Mouse (Mus musculus): ENCODE data around the gene Rpl37a. TPM values are rescaled to one million over a fixed set of nuclear protein-coding genes. Genes with fewer than 3 reads are reported as not detected.

The Rpl37a gene
- 100 to 1,000 TPM; 447 to 533 TPM for total RNA-seq (2021)
- long read RNA-seq, experiment 1, transcript Rpl37a-204 (3 exons, 665 nt): minor isoform, 5 of 395 reads
- long read RNA-seq, experiment 1, transcript Rpl37a-201 (4 exons, 558 nt): major isoform, 379 of 395 reads
- long read RNA-seq, experiment 1, partial matches to known transcripts: 4 of 395 reads
- long read RNA-seq, experiment 1, other reads (novel, unspliced or antisense): 7 of 395 reads
- long read RNA-seq, experiment 2, transcript Rpl37a-204 (3 exons, 665 nt): minor isoform, 6 of 515 reads
- long read RNA-seq, experiment 2, transcript Rpl37a-201 (4 exons, 558 nt): major isoform, 497 of 515 reads
- long read RNA-seq, experiment 2, partial matches to known transcripts: 7 of 515 reads
- long read RNA-seq, experiment 2, other reads (novel, unspliced or antisense): 5 of 515 reads

- DNase-seq: peak; percentile 90 to 92
- intact Hi-C loops (cut with DNase I): loop anchor here (10.0 kb wide), 1 partner anchor 564 kb away; no protein-coding TSS in a partner anchor
Observed at GRCm38 (mm10) chr1:72710753-72711653, at the start of gene Rpl37a. Rpl37a (plus strand) TSS chr1:72711290.

DNA sequence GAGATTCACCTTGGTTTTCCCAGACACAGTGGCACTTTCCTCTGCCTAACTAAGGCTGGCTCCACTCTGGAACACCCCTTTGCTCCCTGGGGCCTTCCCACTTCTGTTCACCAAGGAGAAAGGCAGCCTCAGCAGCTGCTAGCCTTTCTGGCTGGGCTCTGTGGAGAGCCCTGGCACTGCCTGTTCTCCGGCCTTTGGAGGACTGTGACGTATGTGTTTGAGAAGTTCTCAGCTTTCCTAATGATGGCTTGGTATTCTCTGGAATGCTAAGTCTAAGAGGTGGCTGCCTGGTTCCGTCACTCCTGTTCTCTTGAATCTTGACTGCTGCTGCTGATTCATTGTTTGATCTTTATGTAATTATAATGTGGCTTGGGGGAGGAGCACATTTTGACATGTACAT is 38.0 kb upstream of the Rpl37a start:
- no peak for DNase-seq
- intact Hi-C loops (cut with DNase I): no loop called here

DNA sequence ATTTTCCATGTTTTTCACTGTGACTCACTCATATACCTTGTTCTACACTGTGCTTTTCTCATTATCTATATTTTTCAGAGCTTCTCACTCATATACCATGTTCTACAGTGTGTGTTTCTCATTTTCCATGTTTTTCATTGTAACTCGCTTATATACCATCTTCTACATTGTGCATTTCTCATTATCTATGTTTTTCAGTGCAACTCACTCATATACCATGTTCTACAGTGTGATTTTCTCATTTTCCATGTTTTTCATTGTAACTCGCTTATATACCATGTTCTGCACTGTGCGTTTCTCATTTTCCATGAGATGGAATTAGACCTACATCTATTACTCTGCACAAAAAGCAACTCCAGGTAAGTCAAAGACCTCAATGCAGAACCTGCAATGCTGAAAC is 14.8 kb upstream of the Rpl37a start:
- intact Hi-C loops (cut with DNase I): no loop called here
- DNase-seq: no peak

GRCm38 (mm10) chr1:72698651-72699050 is 12.4 kb upstream of the Rpl37a start:
- intact Hi-C loops (cut with DNase I): no loop called here
- no peak for DNase-seq

DNA sequence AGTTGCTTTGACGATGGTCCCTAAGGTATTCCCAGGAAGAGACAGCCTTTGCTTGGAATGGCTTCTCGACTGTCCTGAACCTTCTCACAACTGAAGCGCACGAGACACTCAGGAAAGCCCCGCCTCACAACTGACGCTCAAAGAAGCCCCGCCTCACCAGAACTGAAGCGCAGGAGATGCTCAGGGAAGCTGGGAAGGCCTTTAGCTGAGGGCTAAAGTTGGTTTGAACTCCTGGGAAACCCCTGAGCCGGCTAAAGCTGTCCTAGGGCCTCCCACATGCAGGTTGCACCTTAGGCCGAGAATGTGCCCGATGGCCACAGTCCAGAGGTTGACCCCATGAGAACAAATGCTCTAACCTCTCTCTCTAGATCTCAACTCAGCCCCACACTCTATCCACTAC is 10.6 kb upstream of the Rpl37a start, which contains the start of gene Ankar:
Ankar (minus strand) TSS at position 101 of the 400 bp plus-strand sequence.
- no peak for DNase-seq
- intact Hi-C loops (cut with DNase I): no loop called here

DNA sequence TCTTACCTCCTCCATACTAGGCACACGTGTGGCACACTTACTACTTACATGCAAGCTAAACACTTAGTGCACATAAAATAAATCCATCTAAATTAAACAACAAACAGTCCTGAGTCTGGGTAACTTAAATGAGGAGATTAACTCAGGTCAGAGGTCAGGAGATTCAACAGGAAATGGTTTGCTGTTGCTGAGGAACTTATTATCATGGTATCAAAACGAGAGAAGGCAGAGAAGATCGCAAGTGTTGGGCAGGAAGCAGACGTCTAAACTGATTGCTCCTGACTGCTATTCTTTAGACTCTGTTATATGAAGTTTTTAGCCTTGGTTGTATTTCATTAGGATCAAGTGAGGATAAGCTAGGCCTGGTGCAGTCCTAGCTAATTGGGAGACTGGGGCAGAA is 3.6 kb upstream of the Rpl37a start:
- intact Hi-C loops (cut with DNase I): no loop called here
- no peak for DNase-seq

- intact Hi-C loops (cut with DNase I): loop anchor here (10.0 kb wide), 1 partner anchor 563 kb away; no protein-coding TSS in a partner anchor
- DNase-seq: no peak
Observed at GRCm38 (mm10) chr1:72711684-72712083, 594 bp downstream of the Rpl37a start.

GRCm38 (mm10) chr1:72714547-72714946 is 3.5 kb downstream of the Rpl37a start:
- intact Hi-C loops (cut with DNase I): loop anchor here (10.0 kb wide), 1 partner anchor 560 kb away; no protein-coding TSS in a partner anchor

GRCm38 (mm10) chr1:72715065-72715464 is 4.0 kb downstream of the Rpl37a start:
- intact Hi-C loops (cut with DNase I): loop anchor here (10.0 kb wide), 1 partner anchor 560 kb away; no protein-coding TSS in a partner anchor

More at GRCm38 (mm10) chr1:72714547-72714946, 3.5 kb downstream of the Rpl37a start:
- DNase-seq: no peak

DNA sequence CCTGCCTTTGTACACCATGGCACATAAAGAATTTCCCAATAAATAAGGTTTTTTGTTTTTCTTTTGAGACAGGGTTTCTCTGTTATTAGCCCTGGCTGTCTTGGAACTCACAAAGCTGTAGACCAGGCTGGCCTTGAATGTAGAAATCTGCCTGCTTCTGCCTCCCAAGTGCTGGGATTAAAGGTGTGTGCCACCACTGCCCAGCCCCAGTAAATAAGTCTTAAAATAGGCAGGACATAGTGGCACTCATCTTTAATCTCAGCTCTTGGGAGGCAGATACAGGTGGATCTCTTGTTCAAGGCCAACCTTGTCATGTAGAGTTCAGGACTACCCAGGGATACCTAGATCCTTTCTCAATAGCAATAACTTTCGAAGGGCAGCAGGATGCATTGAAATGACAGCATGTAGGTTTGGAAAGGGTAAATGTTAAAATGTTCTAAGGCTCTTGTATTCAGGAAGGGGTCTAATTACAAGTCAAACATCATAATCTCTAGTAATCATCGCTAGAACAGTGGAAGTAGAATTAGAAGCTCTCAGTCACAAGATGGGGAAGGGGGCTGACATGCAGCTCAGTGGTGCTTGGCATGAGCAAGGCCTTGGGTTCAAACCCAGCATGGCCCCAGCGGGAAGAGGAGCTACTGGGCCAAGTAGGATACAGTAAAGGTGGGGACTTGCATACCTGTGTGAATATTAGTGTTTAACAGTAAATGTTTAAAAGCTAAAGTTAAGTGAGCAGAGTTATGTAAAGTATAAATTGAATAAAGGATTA is 4.7 kb downstream of the Rpl37a start:
- no peak for DNase-seq
- intact Hi-C loops (cut with DNase I): loop anchor here (10.0 kb wide), 1 partner anchor 559 kb away; no protein-coding TSS in a partner anchor

More at GRCm38 (mm10) chr1:72715065-72715464, 4.0 kb downstream of the Rpl37a start:
- DNase-seq: no peak

DNA sequence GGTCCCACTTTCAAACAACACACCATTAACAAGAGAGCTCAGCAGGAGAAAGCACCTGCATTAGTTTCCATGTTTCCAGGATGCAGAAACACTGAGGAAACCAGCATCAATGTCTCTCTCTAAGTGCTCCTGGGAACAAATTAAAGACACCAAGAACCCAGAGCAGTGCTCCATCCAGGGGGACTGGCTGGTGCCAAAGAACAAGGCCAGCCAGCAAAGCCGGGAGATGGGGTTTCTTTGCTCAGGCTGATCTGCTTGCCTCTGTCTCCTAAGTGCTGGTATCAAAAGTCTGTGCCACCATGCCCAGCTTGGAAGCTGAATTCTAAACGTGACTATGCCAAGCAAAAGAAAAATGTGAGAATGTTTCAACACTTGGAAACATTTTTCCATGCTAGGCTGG is 5.3 kb downstream of the Rpl37a start:
- DNase-seq: no peak
- intact Hi-C loops (cut with DNase I): loop anchor here (10.0 kb wide), 1 partner anchor 558 kb away; no protein-coding TSS in a partner anchor

DNA sequence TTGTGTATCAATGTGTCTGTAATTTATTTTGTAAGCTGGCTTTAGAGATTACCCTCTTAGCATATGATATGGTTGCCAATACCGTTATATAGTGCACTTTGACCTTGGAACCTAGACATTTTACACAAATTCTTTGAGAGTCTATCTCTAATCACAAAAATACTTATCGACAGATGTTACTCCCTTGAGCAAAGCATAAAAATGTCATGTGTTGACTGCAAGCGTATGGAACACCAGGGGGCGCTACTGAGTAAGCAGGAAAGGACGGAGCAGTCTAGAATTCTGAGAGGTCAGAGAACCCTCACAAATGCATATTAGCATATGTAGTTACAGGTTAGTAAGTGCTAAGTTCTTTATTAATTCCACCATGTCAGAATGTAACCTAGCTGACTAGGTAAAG is 5.8 kb downstream of the Rpl37a start:
- intact Hi-C loops (cut with DNase I): loop anchor here (10.0 kb wide), 1 partner anchor 558 kb away; no protein-coding TSS in a partner anchor
- DNase-seq: peak in 1 of 2 experiments; percentile 68

DNA sequence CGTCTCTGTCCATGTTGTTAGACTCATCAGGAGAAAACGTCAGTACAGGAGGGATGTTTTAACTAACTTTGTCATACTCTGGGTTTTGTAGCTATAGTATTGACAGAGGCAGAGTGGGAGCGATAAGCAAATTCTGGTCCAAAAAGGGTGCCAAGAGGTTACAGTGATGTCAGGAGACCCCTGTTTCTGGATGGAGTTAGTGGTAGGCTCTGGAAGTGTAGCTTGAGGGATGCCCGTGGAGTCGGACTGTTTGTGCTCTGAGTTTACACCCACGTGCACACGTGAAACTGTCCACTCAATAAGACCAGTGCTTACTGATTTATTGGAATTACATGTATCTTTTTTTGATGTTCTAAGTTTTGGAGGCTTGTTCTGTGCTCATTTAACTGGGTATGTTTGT is 6.5 kb downstream of the Rpl37a start:
- DNase-seq: no peak
- intact Hi-C loops (cut with DNase I): loop anchor here (10.0 kb wide), 1 partner anchor 557 kb away; no protein-coding TSS in a partner anchor

- intact Hi-C loops (cut with DNase I): loop anchor here (1.0 to 10.0 kb wide), 3 partner anchors 135 to 1106 kb away; no protein-coding TSS in a partner anchor
Observed at GRCm38 (mm10) chr1:72718846-72719245, 7.8 kb downstream of the Rpl37a start.

GRCm38 (mm10) chr1:72720115-72720725 is 9.1 kb downstream of the Rpl37a start:
- no peak for DNase-seq
- intact Hi-C loops (cut with DNase I): no loop called here

More at GRCm38 (mm10) chr1:72718846-72719245, 7.8 kb downstream of the Rpl37a start:
- DNase-seq: peak in 1 of 2 experiments; percentile 27

DNA sequence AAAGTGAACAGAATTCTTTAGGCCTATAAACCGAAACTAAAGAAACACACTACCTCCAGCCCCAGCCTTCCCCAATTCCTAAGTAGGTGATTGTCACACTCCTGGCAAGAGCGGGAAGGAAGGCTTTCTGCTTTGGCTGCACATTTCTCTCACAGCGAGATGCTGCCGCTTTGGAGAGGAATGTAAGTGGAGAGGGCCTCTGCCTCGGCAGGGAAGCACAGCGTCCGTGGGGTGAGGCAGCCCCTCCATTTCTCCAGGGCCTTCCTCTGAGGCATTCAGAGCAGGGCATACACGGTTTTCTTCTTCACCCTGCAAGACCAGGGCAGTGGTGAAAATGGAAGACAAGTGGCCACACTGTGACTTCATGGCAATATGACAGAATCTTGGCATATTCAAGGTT is 11.6 kb downstream of the Rpl37a start:
- DNase-seq: no peak
- intact Hi-C loops (cut with DNase I): no loop called here

- intact Hi-C loops (cut with DNase I): no loop called here
- no peak for DNase-seq
Observed at GRCm38 (mm10) chr1:72724354-72724753, 13.3 kb downstream of the Rpl37a start.

GRCm38 (mm10) chr1:72725941-72726340 is 14.9 kb downstream of the Rpl37a start:
- intact Hi-C loops (cut with DNase I): no loop called here
- DNase-seq: no peak

DNA sequence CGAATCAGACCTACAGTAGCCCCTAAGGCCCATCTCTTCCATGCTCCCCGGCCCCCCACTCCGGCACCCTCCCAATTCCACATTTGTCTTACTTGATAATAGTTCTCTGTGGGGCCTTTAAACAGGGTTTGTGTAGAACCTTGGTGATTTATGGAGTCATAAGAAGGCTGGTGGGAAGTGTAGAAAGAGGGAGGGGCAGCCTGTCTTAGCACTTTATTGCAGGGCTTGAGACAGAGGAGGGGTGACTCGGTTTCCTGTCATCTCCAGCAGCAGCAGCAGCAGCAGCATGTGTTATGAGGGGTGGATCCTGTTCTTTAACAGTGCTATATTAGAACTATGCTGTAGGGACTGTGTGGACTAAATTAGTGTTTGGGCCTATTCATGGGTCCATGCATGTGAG is 17.7 kb downstream of the Rpl37a start:
- no peak for DNase-seq
- intact Hi-C loops (cut with DNase I): no loop called here

Data from gastrocnemius, postnatal 36 days (tissue).